Mouse (Mus musculus): ENCODE measurements around the gene Hist1h3e. TPM values are rescaled to one million over a fixed set of nuclear protein-coding genes. Genes with fewer than 3 reads are reported as not detected.
A peak's percentile ranks its signal among the peaks of the same experiment; 100 is the strongest.
"Not testable (repeated sequence)": the region's sequence is repeated elsewhere in the genome, so short reads cannot be mapped to it uniquely, and the experiment has no call there.

The Hist1h3e gene
- total RNA-seq (2015; ENCODE audit: low replicate concordance) (37.3 and 49.5 TPM in 2 replicates), total RNA-seq (2017; ENCODE audit: low replicate concordance) (84.7 and 92.0 TPM in 2 replicates)

DNA sequence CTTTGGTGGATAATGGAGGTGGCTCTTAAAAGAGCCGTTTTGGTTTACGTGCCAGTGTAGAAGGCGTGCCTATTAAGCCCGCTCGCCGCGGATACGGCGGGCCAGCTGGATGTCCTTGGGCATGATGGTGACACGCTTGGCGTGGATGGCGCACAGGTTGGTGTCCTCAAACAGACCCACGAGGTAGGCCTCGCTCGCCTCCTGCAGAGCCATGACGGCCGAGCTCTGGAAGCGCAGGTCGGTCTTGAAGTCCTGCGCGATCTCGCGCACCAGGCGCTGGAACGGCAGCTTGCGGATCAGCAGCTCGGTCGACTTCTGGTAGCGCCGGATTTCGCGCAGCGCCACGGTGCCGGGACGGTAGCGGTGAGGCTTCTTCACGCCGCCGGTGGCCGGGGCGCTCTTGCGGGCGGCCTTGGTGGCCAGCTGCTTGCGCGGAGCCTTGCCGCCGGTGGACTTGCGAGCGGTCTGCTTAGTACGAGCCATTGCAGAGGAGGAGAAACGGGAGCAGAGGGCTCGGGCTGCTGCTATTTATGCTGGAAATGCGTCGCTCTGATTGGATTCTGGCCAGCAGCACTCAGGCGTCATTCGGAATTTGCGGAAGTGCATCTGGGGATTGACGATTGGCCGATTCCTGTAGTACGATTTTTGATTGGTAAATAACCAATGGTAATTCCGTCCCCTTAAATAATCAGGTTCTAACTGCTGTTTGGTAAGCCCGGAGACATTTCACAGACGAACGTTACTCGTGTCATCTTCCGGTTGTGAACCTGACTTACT, at the start of gene Hist1h3e:
Hist1h3e (minus strand) TSS at position 487 of the 777 bp plus-strand sequence.
- ATAC-seq (replicated peaks; ENCODE audit: low FRiP score, poor library complexity, severe bottlenecking), result peak; percentile 91

DNA sequence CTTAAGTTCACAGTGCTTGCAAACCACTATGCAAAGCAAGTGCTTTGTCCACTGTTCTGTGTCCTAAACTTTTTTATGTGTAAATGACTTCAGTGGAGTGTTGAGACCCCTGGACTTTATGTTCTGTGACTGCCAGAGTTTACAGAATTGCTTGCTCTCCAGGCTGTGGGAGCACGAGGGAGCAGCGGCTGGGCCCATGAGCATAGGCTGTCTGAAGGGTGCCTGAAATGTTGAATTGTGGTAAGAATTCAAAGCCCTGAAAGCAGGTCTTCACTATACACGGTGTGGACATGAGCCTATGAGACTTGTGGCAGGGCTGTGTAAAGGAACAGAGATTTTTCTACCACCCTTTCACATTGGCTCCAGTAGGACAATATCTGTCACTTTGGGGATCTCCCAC, 49.5 kb upstream of the Hist1h3e start:
- ATAC-seq (replicated peaks; ENCODE audit: low FRiP score, poor library complexity, severe bottlenecking), result no peak

DNA sequence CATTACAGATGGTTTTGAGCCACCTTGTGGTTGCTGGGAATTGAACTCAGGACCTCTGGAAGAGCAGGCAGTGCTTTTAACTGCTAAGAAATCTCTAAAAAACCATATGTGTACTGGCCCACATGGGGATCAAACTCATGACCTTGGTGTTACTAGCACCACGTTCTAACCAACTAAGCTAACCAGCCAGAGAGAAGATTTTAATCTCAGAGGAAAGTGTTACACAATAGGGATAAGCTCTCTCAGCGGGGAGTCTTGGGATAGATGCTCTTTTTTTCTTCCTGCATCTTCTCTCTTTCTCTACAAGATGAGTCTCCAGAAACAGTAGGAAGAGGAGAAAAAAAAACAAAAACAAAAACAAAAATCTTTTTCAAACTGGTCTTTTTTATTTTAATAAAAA, 48.2 kb upstream of the Hist1h3e start:
- ATAC-seq (replicated peaks; ENCODE audit: low FRiP score, poor library complexity, severe bottlenecking), result no peak

DNA sequence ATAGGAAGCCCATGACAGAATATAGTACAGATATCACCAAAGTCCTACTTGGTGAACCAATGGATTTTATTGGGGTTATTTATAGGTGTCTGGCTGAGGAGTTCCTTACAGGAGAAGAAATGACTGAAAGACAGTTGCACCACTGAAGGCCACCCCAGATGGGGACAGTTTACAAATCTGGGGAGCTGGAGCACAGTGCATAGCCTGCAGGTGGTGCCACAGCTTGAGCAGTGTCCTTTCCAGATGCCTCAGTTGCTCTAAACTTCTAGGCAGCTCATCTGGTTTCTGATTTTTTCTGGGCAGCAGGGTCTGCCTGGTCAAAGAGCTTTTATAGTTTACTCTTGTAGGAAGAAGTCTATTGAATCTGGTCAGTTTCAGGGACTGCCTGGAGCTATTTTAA, 47.7 kb upstream of the Hist1h3e start:
- ATAC-seq (replicated peaks; ENCODE audit: low FRiP score, poor library complexity, severe bottlenecking), result peak; percentile 52

DNA sequence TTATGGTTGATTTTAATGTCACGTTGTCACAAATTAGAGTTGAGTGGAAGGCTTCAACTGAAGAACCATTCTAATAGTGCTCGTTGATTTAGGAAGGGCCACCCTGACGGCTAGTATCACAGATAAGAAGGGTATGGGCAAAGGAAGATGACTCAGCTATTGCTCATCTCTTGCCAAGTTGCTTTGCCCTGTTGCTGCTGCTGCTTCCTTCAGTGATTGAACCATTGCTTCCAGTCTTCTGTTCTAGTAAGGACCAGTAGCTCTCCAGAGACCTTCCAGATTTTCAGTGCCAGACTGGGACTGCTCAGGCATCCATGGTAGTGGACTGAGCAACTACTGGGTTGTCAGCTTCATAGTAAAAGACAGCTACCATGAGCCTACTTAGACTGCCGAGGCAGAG, 47.0 kb upstream of the Hist1h3e start:
- peak; percentile 98 for ATAC-seq (replicated peaks; ENCODE audit: low FRiP score, poor library complexity, severe bottlenecking)

DNA sequence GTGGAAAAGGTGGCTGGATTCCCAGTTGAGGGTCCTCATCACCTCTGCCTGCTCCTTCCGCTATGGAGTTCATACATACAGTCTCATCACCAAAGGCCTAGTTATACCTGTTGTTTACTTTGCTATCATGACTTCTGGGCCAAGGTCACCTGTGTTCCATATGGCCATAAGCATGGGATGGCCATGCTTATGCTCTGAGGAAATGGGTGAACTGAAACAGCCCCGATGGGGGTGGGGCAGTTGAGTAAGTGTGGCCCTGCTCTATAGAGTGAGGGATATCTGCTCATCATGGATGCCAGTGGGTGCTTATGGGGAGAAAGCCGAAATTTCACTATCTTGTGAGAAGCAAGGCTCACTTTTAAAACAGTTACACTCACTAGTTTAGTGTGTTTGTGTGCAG, 42.9 kb upstream of the Hist1h3e start:
- ATAC-seq (replicated peaks; ENCODE audit: low FRiP score, poor library complexity, severe bottlenecking), result no peak

DNA sequence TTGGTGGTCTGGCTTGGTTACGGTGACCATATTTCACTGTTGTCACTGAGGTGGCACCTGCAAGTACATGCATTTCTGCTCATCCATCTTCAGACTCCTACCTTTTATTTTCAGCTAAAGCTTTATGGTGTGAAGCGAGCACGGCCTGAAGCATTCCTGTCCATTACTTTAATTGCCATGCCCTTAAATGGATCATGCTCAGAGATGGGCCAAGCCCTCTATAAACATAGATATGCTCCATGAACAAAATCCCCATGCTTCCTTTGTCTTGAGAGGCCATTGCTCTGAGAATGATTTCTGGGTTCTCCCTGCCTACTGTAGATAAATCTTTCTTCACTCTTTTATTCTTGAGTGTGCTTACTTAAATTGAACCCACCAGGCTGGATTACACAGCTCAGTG, 42.3 kb upstream of the Hist1h3e start:
- no peak for ATAC-seq (replicated peaks; ENCODE audit: low FRiP score, poor library complexity, severe bottlenecking)

DNA sequence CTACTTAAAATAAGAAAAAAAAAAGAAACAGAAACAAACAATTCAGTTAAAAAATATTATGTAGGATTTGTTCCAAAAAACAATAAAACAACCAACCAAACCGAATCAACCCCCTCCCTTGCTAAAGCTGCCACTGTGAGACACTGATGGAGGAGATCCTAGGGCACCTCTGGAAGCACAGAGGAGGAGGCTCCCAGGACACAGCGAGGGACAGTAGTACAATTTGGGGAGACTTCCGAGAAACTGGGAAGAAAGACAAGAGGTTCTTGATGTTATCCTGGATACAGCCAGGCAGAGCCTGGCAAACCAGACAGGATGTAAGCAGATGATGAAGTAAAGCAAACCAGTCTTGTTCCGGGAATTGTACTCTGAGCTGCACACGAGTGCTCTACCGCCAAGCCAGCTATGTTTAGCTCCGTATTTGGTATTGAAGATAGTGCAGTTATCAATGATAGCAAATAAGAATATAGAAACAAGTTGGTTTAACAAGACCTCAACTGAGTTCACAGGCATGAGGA, 41.1 kb upstream of the Hist1h3e start:
- ATAC-seq (replicated peaks; ENCODE audit: low FRiP score, poor library complexity, severe bottlenecking), result no peak

DNA sequence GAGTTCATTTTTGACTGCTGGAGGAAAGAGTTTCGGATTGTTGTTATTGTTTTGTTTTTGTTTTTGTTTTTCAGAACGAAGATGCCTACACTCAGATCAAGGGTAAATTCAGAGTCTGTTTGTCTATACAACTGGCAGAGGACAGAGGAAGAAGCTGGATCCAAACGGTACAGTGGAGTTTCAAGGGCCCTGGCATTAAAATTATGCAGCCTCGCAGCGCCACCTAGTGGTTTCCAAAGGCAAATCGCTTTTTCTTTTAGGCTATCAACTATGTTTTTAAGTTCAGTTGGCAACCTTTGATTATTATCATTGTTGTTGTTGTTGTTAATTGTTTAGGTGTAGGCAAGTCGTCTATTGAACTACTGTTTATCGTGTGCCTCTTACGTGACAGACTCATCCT, 35.8 kb upstream of the Hist1h3e start:
- peak; percentile 68 for ATAC-seq (replicated peaks; ENCODE audit: low FRiP score, poor library complexity, severe bottlenecking)

DNA sequence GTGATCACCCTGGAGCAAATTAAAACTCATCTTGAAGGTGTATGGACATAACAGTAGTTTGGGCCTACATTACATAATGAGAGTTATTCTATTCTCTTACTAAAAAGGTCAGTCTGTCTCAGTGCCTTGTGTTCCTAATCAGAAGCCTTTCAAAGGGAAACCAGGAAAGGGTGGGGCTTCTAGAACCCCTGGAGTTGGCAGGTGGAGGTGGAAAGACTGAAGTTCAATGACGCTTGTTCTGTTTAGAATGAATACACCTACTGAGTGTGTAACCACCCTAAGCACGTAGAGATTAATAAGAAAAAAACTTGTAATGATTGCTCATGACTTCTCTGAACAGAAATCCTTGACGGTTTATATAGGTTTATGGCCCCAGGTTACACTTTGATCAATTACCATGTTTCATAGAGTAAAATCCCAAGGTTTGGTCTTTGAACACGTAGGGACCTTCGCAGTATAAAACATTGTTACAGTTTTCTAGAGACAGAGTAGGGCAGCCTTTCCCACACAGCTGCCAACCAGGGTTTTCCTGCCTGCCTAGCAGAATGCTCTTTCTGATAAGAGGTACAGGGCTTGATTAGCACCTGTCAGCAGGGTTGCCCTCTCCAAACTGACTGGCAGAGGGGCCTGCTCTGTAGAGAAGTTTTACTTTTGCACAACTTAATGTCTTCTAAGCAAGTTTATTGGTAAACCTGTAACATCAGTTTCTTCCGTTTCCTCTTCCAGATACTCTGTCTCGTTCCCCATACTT, 33.6 kb upstream of the Hist1h3e start:
- peak; percentile 94 for ATAC-seq (replicated peaks; ENCODE audit: low FRiP score, poor library complexity, severe bottlenecking)

DNA sequence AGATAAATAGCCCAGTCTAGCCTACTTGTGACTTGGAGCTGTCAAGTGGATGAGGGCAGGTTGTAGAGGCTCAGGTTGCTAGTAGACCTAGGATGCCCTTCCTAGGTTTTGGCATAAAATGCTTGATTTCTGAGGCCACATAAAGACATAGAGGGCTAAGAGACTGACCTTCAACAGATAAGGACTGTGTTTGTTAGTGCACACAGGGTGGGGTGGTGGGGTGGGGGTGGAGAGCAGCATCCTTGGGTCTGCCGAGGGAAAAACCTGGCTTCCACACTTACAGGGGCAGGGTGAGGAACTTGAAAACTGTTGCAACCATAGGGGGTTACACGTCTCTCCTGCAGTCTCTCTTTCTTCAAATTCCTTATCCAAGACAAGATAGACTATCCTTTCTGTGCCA, 33.0 kb upstream of the Hist1h3e start:
- ATAC-seq (replicated peaks; ENCODE audit: low FRiP score, poor library complexity, severe bottlenecking), result no peak

DNA sequence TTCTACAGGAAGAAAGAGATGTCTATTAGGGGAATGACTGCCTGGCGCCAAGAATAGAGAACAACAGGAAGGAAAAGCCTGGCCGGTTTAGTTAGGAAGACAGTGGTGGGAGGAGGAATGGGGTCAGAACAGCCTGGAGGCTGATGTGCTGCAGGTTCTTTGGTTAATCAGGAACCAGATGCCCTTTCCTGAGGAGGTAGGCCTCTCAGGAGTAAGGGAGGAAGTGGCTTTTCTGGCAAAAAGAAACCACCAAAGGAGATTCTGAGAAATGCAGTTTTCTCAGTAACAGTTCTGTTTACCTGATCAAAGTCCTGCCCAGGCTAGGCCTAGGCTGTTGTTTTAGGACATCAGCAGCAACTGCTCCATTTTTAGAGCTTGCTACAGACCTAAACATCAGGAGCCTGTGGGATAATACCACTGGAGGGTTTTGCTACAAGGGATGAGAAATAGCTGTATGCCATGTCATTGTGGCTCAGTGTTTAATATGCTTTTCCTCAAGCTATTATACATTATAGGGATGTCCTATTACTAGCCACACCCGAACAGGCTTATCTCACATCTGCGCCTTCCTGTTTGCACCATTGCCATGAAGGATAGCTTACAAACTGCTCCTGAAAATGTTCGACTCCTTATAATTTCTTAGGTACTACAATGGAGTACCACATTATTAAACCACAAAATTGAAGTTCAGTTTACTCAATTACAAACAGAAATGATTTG, 31.0 kb upstream of the Hist1h3e start:
- 0 out of 2 replicates have a peak, but pooled peaks have one; percentile 28 for ATAC-seq (replicated peaks; ENCODE audit: low FRiP score, poor library complexity, severe bottlenecking)

DNA sequence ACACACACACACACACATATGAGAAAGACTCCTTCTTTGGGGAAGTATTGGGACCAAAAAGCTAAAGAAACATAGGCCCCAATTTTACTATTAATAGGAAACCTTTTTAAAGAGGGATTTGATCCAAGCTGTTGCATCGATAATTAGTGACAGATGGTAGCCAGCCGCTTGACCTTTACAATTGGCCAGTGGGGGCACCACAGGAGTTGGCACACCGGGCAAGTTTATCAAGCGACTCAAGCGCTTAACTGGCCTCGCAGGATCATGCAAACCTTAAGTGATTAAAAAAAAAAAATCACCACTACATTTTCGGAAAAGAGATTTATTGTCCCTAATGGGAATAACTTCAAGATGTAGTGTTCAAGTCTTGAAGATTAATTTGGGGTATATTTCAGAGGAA, 30.4 kb upstream of the Hist1h3e start:
- ATAC-seq (replicated peaks; ENCODE audit: low FRiP score, poor library complexity, severe bottlenecking), result no peak

DNA sequence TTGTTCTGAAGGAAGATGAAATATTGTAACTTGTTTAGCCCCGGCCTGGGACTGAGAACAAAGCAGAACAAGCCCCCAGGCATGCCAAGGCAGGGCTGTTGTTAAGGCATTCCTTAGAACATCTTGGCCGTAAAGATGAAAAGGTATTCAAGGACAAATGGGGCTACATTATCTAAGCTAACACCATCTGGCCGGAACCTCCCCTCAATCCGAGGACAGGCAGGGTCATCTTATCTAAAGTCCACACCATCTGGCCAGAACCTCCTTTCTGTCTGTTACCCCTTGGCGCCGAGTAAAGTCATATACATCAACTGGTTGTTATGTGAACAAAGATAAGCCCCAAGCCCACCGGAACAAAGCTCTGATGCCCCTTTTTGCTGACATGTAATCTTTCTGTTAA, 29.7 kb upstream of the Hist1h3e start:
- ATAC-seq (replicated peaks; ENCODE audit: low FRiP score, poor library complexity, severe bottlenecking), result not testable (repeated sequence)

DNA sequence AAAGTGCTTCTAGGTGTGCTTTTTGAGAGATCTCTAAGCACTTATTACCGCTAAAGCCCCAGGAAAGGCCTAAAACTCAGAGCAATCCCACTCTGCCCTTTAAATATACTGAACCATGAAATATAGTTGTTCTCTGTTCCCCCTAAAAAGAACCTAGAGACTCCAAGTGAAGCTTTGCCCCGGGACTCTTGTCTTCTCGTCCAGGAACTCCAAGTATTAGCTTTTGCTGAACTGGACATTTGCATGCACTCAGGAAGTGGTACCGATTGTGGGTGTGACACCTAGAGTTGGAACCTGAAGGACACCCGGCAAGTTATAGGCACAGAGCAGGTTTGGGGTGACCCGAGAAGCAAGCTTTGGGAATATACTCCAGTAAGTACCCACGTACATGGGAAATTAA, 29.0 kb upstream of the Hist1h3e start:
- ATAC-seq (replicated peaks; ENCODE audit: low FRiP score, poor library complexity, severe bottlenecking), result no peak

DNA sequence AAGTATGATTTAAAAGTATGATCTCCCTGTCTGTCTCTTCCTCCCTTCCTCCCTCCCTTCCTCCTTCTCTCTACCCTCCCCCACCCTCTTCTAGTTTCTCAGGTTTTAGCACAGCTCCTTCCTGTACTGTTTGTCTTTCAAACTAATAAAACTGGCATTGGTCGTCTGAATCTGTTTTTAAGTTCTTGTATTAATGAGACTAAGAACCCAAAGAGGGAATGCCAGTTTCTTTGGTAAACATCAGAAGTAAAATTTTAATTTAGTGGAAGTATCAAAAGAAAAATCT, 24.7 kb upstream of the Hist1h3e start:
- no peak; the same call in 1 of the 2 replicates for ATAC-seq (replicated peaks; ENCODE audit: low FRiP score, poor library complexity, severe bottlenecking)

DNA sequence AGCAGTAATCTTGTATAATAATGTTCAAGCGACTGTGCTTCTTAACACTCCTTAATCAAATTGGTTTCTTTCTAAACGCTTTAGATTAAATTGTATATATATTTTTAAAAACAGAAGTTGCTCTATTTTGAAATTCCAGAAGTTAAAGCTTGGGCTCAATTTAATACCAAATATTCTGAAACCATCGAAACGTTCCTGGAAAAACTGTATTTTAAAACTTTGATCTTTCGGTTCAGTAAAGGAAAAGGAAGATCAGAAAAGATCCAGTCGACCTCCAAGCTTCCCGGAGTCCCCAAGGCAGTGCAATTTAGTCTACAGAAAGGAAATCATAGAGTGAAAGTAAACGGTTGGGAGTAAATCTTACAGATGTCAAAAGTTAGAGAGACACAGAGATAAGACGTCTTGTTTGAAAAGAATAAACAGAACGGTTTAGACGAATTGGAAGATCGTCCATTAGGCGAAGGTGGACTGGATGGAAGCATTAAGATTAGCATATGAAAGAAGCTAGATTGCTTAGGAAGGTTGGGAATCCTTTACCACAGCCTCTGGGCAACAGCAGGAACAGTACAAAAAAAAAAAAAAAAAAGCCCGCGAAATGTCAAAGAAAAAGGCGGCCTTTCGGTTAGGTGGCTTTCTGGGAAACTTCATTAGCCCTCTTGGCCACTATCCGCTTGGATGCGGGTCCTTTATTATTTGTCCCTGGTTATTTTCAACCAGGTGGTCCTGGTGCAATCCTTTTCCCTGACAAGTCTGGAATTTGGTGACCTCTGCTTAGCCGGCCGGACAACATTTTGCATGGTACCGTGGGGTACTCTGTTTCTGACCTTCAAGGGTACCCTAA, 24.1 kb upstream of the Hist1h3e start:
- peak; percentile 28; the same call in 1 of the 2 replicates for ATAC-seq (replicated peaks; ENCODE audit: low FRiP score, poor library complexity, severe bottlenecking)

DNA sequence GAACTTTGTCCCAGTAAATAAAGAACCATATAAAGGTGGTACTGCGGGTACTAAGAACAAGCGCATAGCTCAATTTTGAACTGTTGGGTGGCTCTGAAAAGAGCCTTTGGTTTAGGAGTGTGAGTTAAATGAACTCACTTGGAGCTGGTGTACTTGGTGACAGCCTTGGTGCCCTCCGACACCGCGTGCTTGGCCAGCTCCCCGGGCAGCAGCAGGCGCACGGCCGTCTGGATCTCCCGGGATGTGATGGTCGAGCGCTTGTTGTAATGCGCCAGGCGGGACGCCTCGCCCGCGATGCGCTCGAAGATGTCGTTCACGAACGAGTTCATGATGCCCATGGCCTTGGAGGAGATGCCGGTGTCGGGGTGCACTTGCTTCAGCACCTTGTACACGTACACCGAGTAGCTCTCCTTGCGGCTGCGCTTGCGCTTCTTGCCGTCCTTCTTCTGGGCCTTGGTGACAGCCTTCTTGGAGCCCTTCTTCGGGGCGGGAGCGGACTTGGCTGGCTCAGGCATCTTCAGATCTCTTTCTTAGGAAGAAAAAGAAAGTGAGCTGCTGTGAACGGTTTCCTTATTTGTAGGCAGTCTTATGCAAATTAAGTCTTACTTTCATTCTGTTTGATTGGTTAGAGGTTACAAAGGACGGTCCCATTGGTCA, 23.4 kb upstream of the Hist1h3e start:
- ATAC-seq (replicated peaks; ENCODE audit: low FRiP score, poor library complexity, severe bottlenecking), result peak; percentile 77

DNA sequence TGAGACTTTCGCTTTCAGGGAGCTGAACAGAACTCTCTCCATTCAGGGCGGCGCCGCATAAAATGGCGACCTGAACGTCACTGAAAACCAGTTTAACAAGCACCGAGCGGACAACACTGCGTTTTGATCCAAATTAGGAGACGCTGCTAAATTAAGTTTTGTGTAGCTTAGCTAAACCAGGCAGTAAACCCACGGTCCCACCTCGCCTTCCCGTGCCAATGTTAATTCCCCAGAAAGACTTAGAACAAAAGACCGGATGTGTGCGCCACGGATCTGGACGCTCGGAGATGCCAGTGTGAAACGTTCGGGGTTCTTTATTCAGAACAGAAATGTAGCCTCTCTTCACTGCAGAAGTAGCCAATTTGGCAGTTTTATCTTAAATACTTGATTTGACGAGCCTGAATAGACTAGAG, 22.9 kb upstream of the Hist1h3e start:
- peak; percentile 53 for ATAC-seq (replicated peaks; ENCODE audit: low FRiP score, poor library complexity, severe bottlenecking)

Measured in erythroblast, adult 5-6 weeks (primary cell).